Mouse (Mus musculus): ENCODE measurements around the gene Necab3. TPM values are rescaled to one million over a fixed set of nuclear protein-coding genes. Genes with fewer than 3 reads are reported as not detected.

Necab3 gene
- total and polyA plus RNA-seq, 3 experiments: 1.5 to 3.3 (median 1.6) TPM

DNA sequence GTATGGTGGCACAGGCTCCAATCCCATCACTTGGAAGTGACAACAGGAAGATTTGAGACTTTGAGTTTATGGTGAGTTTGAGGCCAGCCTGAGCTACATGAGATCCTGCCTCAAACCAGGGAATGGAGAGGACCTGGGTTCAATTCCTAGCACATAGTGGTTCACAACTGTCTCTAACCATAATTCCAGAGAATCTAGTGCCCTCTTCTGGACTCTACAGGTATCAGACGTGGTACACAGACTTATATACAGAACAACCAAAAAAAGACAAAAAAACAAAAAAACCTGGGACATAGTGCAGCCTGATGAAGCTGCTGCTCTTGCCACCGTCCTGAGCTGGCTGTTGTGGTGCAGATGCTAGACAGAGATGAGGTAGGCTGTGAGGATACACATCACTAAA lies 17.1 kb downstream of the Necab3 start:
- DNase-seq: no peak

DNA sequence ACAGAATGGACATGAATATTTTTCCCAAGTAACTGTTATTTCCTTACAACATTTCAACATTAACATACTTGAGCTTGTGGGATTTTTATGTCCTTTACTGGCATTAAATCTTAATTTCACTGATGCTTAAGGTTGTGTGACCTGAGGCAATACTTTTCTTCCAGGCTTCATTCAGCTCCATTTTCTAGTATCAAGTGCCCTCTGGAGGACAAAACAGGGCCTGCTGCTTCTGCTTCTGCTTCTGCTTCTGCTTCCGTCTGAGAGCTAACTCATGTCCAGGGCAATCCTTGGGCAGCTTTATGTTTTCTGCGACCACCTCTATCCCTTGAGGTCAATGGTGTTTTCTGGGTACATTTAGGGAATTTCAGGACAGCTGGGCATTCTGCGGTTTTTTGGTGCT lies 19.0 kb downstream of the Necab3 start:
- DNase-seq: peak; percentile 31

DNA sequence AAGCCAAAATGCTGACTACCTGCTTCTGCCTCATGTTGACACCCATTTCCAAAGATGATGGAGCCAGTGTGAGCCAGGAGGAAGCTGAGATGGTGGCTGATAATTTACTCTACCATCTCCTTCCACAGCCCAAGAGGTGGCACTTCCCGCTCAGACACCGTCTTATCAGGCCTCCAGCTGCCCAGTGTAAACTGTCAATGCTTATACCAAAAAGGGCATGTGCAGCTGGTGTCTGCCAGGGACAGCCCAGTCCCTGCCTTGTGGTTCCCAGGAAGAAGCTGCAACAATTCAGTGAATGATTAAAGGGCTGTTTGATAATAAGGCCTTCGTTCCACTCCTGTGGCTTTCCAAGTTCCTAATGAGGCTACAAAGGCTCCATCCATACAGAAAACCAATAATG lies 20.0 kb downstream of the Necab3 start:
- DNase-seq: no peak

DNA sequence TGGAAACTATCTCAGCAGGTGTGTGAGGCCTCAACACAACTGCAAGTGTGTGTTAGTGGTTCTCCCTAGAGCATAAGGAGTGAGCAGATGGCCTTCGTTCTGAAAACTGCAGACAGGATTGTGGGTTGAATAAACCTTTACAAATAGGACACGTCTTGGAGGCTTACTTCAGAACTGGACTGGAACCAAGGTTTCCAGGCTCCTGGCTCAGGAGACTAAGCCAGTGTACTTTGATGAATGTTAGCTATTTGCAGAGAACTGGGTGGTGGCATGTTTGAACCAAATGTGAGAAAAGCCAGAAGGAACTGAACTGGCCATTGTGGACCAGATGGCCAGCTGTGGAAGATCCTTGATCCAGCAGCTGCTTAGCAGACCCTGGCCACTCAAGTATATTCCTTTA lies 20.4 kb downstream of the Necab3 start:
- no peak for DNase-seq

DNA sequence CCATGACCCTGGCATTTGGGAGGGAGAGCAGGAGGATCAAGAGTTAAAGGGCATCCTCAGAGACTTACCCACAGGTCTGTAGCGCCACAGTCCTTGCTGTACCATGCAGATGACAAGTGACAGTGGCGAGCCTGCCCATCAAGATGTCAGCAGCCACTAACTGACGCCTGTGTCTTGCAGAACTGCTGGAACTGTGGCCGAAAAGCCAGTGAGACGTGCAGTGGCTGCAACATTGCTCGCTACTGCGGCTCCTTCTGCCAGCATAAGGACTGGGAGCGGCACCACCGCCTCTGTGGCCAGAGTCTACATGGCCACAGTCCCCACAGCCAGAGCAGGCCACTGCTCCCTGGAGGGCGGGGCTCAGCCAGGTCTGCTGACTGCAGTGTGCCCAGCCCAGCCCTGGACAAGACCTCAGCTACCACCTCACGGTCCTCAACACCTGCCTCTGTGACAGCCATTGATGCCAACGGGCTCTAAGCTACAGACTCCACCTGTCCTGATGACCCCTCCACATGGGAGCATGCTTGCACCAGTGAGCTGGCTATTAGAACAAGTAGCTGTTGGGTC lies 23.9 kb downstream of the Necab3 start:
- DNase-seq: no peak

DNA sequence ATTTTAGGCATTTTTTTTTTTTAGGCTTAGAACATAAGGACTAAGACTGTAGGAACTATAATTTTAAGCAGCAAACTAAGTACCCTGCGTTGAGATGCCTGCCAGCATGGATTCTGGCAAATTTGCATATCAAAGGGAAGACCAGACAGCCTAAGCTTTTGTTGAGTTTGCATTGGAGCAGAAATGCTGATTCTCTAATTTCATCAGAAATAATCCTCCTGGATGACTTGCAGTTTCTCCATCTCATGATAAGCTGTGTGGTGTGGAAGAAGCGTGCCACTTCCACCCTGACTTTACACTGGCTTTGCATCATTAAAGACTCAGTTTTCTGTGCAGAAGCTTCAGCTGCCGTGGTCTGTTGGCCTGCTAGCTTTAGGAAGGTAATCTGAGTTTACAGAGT lies 25.8 kb downstream of the Necab3 start:
- DNase-seq: no peak

DNA sequence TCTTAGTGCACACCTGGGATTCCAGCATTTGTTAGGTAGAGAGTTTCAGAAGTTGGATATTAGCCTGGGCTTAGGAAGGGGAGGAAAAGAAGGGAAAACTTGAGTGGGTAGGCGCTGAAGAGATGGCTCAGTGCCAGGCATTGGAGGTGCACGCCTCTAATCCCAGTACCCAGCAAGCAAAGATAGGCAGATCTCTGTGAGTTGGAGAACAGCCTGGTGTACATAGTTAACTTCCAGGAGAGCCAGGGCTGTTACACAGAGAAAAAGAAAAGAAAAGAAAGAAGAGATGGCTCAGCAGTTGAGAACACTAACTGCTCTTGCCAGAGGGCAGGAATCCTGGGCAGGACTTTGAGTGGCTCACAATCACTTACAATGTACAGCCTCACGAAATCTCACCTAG lies 32.2 kb downstream of the Necab3 start:
- DNase-seq: no peak

DNA sequence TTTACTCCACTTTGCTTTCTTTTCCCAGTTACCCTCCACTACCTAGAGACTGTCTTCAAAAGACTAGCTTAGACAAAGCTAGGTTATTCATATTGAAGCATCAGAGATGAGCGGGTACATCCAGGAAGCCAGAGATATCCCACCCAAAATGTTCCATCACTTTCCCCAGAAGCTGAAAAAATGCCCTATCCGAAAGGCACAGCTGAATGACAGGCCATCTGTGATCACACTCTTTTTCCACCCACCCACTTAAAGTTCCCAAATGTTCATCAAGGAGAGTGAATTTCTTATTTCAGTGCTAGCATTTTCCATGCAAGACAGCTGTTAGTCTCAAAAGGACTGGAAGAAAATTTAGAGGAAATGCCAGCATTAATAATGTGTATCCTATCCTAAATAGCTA lies 33.4 kb downstream of the Necab3 start:
- DNase-seq: no peak

DNA sequence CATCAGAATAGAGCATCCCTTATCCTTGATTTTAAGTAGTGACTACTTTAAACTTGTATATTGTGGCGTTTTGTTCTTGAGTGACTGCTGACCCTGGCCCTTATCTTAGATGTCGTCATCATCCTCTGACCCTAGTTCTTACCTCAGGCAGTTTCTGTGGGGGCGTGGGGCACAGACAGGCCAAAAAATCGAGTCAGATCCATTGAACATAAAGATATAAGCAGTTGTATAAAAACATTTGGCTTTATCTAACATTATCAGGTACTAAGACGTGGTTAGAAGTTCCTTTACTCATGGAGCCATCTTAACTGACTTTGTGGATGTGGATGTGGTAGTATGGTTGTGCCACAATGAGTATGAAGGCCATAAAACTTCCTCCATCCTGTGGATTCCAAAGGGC lies 36.4 kb downstream of the Necab3 start:
- no peak for DNase-seq

DNA sequence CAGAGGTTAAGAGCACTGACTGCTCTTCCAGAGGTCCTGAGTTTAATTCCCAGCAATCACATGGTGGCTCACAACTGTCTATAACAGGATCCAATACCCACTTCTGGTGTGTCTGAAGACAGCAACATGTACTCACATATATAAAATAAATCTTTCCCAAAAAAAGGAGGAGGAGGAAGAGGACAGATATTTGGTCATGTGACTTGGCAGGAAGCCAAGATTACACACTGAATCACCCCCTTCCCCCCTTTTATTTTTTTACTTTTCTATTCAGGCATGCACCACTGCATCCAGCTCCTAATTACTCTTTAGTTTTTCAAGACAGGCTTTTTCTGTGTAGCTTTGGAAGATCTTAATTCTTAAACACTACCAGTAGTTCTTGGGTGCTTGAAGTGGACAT lies 37.2 kb downstream of the Necab3 start:
- no peak for DNase-seq

DNA sequence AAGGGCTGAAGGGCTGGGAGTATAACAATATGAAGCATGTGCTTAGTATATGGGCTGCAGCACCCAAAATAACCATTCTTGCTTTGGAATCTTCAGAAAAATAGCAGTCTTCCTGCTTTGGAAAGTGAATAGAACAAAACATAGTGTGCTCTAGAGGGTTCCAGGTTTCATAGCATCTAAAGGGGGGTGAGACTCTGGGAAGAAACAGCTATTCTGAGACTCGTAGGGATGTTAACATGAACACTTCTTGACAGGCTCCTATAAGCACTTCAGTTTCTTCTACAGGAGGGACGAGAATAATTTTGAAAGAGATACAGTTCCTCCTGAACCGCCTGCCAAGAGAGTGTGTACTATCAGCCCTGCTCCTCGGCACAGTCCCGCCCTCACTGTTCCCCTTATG lies 41.3 kb downstream of the Necab3 start:
- DNase-seq: no peak

DNA sequence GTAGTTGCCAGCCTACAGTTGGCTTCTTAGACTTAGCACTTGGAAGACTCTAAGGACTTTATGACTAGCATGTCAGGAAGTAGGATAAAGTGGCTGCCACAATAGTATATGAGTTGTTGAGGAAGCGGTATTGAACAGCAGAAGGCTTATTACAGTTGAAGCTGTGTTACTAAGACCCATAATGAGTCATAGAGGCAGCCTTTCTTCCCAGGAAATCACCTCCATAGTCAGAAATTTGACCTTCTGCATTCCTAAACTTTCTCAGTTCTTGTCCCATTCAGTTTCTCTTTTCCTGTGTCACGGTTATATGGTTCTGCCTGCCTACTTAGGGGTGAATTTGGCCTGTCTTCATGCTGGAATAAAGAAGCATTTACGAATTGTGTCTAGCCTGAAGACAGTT lies 41.7 kb downstream of the Necab3 start:
- no peak for DNase-seq

DNA sequence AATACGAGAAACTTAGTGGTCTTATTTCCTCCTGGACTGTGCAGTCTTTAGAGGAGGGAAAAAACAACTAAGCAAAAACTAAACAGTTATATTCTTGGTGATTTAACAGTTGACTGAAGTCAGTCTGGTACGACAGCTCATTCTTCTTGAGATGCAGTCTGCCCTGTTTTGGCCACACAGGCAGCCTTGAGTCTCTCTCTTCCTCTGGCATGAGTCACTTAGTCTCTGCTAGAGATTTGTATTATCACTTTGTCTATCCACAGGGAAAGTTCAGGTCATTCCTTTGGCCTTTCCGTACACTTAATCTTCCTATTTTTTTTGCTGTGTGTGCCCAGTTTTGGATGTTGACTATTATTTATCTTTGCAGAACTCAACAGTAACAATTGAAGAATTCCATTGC lies 48.5 kb downstream of the Necab3 start:
- peak; percentile 70 for DNase-seq

DNA sequence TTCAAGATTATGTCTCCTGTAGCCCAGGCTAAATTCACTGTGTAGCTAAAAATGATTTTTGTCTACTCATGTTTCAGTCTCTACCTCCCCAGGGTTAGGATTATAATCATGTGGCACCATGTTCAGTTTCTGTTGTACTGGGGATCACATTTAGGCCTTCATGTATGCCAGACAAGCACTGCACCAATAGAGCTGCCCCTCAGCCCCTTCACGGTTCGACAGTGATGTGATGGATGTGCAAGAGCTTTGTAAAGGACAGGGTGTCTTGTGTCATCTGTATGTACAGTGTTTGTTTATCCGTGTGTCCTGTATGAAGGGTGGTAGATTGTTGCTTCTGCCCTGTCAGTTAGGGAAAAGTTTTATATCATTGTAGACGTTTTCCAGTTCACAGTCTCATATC lies 50.2 kb downstream of the Necab3 start:
- DNase-seq: no peak

DNA sequence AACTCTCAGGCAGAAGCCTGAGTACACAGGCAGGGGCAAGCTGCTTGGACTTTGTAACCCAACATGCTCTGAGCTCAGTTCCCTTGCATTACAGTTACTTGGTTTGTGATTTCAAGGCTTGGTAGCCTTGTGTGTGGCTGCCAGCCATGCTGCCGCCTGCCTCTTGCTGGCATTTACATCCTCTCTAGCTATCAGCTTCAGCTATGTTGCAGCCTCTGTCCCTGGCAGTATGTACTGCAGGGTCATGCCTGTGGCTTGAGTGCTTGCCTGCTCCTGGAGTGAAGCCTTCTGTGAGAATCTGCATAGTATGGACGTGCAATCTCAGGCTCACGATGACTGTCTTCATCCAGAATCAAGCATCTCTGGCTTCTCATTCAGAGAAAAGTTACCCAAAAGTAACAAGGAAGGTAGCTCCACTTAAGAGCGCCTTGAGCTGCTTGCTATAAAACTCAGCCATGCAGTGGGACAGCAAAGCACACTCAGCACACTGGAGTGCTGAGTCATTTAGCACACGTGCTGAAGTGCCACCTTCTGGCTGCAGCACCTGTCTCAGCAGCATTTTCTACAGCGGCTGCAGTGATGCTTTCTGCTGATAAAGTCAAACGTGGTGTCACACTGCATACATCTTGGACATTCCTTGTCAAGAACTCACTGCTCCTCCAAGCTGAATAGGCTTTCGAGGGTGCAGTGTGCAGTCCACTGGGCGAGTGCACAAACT lies 51.0 kb downstream of the Necab3 start:
- peak; percentile 55 for DNase-seq

DNA sequence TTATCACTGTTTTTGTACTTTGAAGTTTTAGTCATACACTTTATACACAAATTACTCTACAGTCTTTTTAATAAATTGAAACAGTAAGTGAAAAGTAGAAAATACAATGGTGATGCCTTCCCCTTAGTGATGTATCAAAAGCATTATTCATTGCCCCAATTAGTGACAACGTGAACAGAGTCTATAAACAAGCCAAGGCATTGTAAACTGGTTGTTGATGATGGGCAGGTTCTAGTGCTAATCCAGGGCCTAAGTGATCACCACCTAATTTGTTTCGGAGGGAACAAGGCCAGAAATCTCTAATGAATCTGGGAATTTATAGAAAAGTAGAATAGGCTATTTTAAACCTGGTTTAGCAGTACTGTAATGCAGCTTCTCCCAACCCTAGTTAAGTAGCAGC lies 51.6 kb downstream of the Necab3 start:
- no peak for DNase-seq

DNA sequence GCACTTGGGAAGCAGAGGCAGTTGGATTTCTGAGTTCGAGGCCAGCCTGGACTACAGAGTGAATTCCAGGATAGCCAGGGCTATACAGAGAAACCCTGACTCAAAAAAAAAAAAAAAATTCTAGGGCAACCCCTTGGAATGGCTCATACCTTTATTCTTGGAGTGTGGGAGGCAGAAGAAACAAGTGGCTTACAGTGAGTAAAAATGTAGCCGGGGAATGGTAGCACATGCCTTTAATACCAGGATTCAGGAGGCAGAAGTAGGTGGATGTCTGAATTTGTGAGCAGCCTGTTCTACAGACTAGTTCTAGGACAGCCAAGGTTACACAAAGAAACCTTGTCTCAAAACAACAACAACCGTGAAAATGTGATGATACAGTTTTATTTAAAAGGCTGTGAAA lies 57.9 kb downstream of the Necab3 start:
- no peak for DNase-seq

DNA sequence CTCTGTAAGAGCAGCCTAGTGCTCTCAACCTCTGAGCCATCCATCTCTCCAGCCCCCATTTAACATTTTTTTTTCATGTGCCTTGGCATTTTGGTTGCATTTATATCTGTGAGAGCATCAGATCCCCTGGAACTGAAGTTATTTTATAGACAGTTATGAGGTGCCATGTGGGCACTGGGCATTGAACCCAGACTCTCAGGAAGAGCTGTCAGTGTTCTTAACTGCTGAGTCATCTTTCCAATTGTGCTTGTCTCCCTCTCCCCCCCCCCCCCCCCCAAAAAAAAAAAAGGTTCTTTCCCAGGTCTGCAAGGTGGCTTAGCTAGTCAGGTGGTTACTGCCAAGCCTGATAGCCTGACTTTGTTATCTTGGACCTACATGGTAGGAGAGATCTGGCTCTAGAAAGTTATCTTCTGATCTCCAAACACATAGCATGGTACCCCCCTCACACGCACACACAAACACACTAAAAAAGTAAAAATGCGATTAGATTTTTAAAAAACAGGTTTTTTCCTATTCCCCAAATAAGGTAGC lies 58.9 kb downstream of the Necab3 start:
- DNase-seq: no peak

DNA sequence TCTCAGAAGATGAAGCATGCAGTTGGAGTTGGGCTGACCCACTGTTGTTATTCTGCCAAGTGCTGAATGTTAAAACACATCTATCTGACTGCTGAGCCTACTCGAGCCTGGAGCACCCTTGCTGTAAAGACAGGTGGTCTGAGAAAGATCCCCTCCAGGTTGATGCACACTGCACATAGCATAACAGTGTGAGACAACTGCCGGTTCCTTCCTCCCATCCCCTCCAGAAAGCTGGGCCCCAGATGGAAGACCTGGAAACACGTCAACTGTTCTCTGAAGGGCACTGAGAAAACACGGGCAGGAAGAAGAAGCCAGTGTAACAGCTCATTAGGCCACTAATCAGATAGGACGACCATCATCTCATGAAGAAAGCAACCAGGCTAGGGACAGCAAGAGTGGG lies 60.1 kb downstream of the Necab3 start:
- DNase-seq: no peak

DNA sequence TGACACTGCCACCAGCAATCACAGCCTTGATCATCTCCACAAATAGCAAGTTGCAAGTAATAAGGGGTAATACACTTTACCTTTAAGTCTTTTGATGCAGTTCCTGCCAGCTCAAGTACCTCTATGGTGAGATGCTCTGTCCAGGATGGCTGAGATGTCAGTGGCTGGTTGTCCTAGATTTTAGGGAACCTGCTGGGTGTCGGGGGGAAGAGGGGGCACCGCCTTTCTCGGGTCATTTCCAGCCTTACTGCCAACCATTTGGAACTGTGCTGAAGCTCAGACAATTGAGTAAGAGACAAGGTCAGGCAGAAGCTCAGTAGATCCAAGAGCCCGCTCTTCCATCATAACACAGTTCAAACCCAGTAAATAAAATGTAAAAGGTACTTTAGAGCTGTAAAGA lies 63.7 kb downstream of the Necab3 start:
- no peak for DNase-seq
